Mouse (Mus musculus): ENCODE measurements at regions not wholly inside any gene's neighbourhood (a gene's known extent, or its start where the extent isn't known, plus 50 kb on each side); places are given as distances from the start of the nearest gene placed in this dataset.
"Not testable (repeated sequence)": the region's sequence is repeated elsewhere in the genome, so short reads cannot be mapped to it uniquely, and the experiment has no call there.

- DNase-seq (ENCODE audit: low spot score) = no peak
These were observed 179.4 kb upstream of the Ube2e1 start for GRCm38 (mm10) chr14:18511094-18511493.

- no peak for DNase-seq (ENCODE audit: low spot score)
These were observed 176.6 kb upstream of the Ube2e1 start for GRCm38 (mm10) chr14:18508359-18508647.

GRCm38 (mm10) chr14:18507582-18508358 lies 176.1 kb upstream of the Ube2e1 start:
- no peak for DNase-seq (ENCODE audit: low spot score)

- DNase-seq (ENCODE audit: low spot score) = no peak
These were observed 174.5 kb upstream of the Ube2e1 start for GRCm38 (mm10) chr14:18506168-18506567.

GRCm38 (mm10) chr14:18500249-18500832 lies 168.7 kb upstream of the Ube2e1 start:
- DNase-seq (ENCODE audit: low spot score) = no peak

GRCm38 (mm10) chr14:18494048-18494447 lies 162.4 kb upstream of the Ube2e1 start:
- DNase-seq (ENCODE audit: low spot score) = no peak

GRCm38 (mm10) chr14:18486132-18486800 lies 154.6 kb upstream of the Ube2e1 start:
- no peak for DNase-seq (ENCODE audit: low spot score)

- DNase-seq (ENCODE audit: low spot score) = no peak
These were observed 153.9 kb upstream of the Ube2e1 start for GRCm38 (mm10) chr14:18485526-18485925.

- no peak for DNase-seq (ENCODE audit: low spot score)
These were observed 145.2 kb upstream of the Ube2e1 start for GRCm38 (mm10) chr14:18476795-18477320.

GRCm38 (mm10) chr14:18468611-18469010 lies 137.0 kb upstream of the Ube2e1 start:
- peak; percentile 33 for DNase-seq (ENCODE audit: low spot score)

GRCm38 (mm10) chr14:18466864-18467263 lies 135.2 kb upstream of the Ube2e1 start:
- not testable (repeated sequence) for DNase-seq (ENCODE audit: low spot score)

- not testable (repeated sequence) for DNase-seq (ENCODE audit: low spot score)
These were observed 132.5 kb upstream of the Ube2e1 start for GRCm38 (mm10) chr14:18464199-18464598.

GRCm38 (mm10) chr14:18463230-18463873 lies 131.7 kb upstream of the Ube2e1 start:
- no peak for DNase-seq (ENCODE audit: low spot score)

GRCm38 (mm10) chr14:18462381-18462780 lies 130.7 kb upstream of the Ube2e1 start:
- no peak for DNase-seq (ENCODE audit: low spot score)

GRCm38 (mm10) chr14:18448666-18449065 lies 117.0 kb upstream of the Ube2e1 start:
- DNase-seq (ENCODE audit: low spot score) = no peak

- no peak for DNase-seq (ENCODE audit: low spot score)
These were observed 112.8 kb upstream of the Ube2e1 start for GRCm38 (mm10) chr14:18444492-18444891.

GRCm38 (mm10) chr14:18428968-18429367 lies 97.3 kb upstream of the Ube2e1 start:
- DNase-seq (ENCODE audit: low spot score) = not testable (repeated sequence)

GRCm38 (mm10) chr14:18425887-18426286 lies 94.2 kb upstream of the Ube2e1 start:
- no peak for DNase-seq (ENCODE audit: low spot score)

GRCm38 (mm10) chr14:18416839-18417238 lies 85.2 kb upstream of the Ube2e1 start:
- no peak for DNase-seq (ENCODE audit: low spot score)

- DNase-seq (ENCODE audit: low spot score) = no peak
These were observed 84.7 kb upstream of the Ube2e1 start for GRCm38 (mm10) chr14:18416319-18416718.

GRCm38 (mm10) chr14:18398953-18399352 lies 67.3 kb upstream of the Ube2e1 start:
- no peak for DNase-seq (ENCODE audit: low spot score)

GRCm38 (mm10) chr14:18396206-18396764 lies 64.6 kb upstream of the Ube2e1 start:
- no peak for DNase-seq (ENCODE audit: low spot score)

Data from ovary, adult 18-20 months (tissue).